Mouse (Mus musculus) MEL (cell line): Measurements from ENCODE around the gene Chrd. TPM values are rescaled to one million over a fixed set of nuclear protein-coding genes. Genes with fewer than 3 reads are reported as not detected.

ENCODE experiments used
- DNase-seq: peaks from one replicate; pipeline ENCODE4 v3.0.0; 2011; ENCODE audit warnings: low read depth, low spot score
- H3K27ac ChIP-seq: 2 replicates; pipeline ENCODE4 v1.5.1; 2012; ENCODE audit warnings: low read depth, mild to moderate bottlenecking, control low read depth, low read length, moderate library complexity; ENCODE audit not compliant: control insufficient read depth
- H3K27me3 ChIP-seq, 2 experiments: fragments of 150-350 bp in 1 of 2; sonication (generic) in 1 of 2; 2 replicates each; pipeline ENCODE4 v1.6.1; 2012; ENCODE audit warnings: low read length in 2 of 2, mild to moderate bottlenecking in 2 of 2, improper control_type of control experiment in 1 of 2, moderate library complexity in 1 of 2; ENCODE audit not compliant: insufficient read depth in 2 of 2, control insufficient read depth in 1 of 2
- H3K36me3 ChIP-seq, 2 experiments: 2 replicates each; pipeline ENCODE4 v1.6.1; 2012 to 2014; ENCODE audit warnings: low read length in 2 of 2, improper control_type of control experiment in 1 of 2, inconsistent platforms in 1 of 2, mild to moderate bottlenecking in 1 of 2; ENCODE audit not compliant: insufficient read depth in 2 of 2, control insufficient read depth in 1 of 2
- H3K4me1 ChIP-seq, 2 experiments: fragments of 150-350 bp in 1 of 2; sonication (generic) in 1 of 2; 2 replicates each; pipeline ENCODE4 v1.6.1; 2012; ENCODE audit warnings: low read length in 2 of 2, improper control_type of control experiment in 1 of 2, mild to moderate bottlenecking in 1 of 2; ENCODE audit not compliant: insufficient read depth in 2 of 2, control insufficient read depth in 1 of 2
- H3K4me3 ChIP-seq, 2 experiments: fragments of 150-350 bp in 1 of 2; sonication (generic) in 1 of 2; 2 replicates each; pipeline ENCODE4 v1.5.1; 2012; ENCODE audit warnings: low read depth in 2 of 2, low read length in 2 of 2, mild to moderate bottlenecking in 2 of 2, moderate library complexity in 2 of 2, control low read depth in 1 of 2, improper control_type of control experiment in 1 of 2; ENCODE audit not compliant: control insufficient read depth in 1 of 2, insufficient read depth in 1 of 2
- H3K79me2 ChIP-seq: 2 replicates; pipeline ENCODE4 v1.6.1; 2012; ENCODE audit warnings: mild to moderate bottlenecking, low read length, moderate library complexity; ENCODE audit not compliant: control insufficient read depth, poor library complexity, insufficient read depth
- H3K9ac ChIP-seq: 2 replicates; pipeline ENCODE4 v1.6.1; 2012; ENCODE audit warnings: low read depth, mild to moderate bottlenecking, control low read depth, low read length, moderate library complexity; ENCODE audit not compliant: control insufficient read depth, poor library complexity, severe bottlenecking
- H3K9me3 ChIP-seq: fragments of 150-350 bp; sonication (generic); replicated peaks from 2 replicates; pipeline ENCODE4 v1.6.1; 2012; ENCODE audit warnings: mild to moderate bottlenecking, low read length, improper control_type of control experiment, moderate library complexity; ENCODE audit not compliant: insufficient read depth
- BHLHE40 ChIP-seq: IDR thresholded peaks from 2 replicates; pipeline ENCODE4 v1.6.1; 2012; ENCODE audit warnings: low read depth, mild to moderate bottlenecking, inconsistent platforms, low read length, improper control_type of control experiment, borderline replicate concordance
- CHD1 ChIP-seq: IDR thresholded peaks from 2 replicates; pipeline ENCODE4 v1.6.1; 2012; ENCODE audit warnings: low read depth, mild to moderate bottlenecking, inconsistent platforms, low read length, improper control_type of control experiment
- CHD2 ChIP-seq: IDR thresholded peaks from 2 replicates; pipeline ENCODE4 v1.6.1; 2011; ENCODE audit warnings: low read length, improper control_type of control experiment
- CTCF ChIP-seq, 3 experiments: IDR thresholded peaks in 2 of 3; conservative IDR thresholded peaks in 1 of 3; 2 replicates each; pipeline ENCODE4 v1.5.1; 2011 to 2012; ENCODE audit warnings: low read length in 3 of 3, low read depth in 2 of 3, mild to moderate bottlenecking in 2 of 3, improper control_type of control experiment in 1 of 3, inconsistent platforms in 1 of 3, mixed read lengths in 1 of 3, moderate library complexity in 1 of 3; ENCODE audit not compliant: control insufficient read depth in 1 of 3, insufficient read depth in 1 of 3, poor library complexity in 1 of 3, severe bottlenecking in 1 of 3
- ETS1 ChIP-seq: IDR thresholded peaks from 2 replicates; pipeline ENCODE4 v1.6.1; 2012; ENCODE audit warnings: low read depth, mild to moderate bottlenecking, inconsistent platforms, low read length, improper control_type of control experiment, moderate library complexity
- GATA1 ChIP-seq: IDR thresholded peaks from 2 replicates; pipeline ENCODE4 v1.6.1; 2011; ENCODE audit warnings: low read depth, low read length, improper control_type of control experiment
- HCFC1 ChIP-seq: IDR thresholded peaks from 2 replicates; pipeline ENCODE4 v1.6.1; 2012; ENCODE audit warnings: low read depth, mild to moderate bottlenecking, inconsistent platforms, low read length, improper control_type of control experiment, moderate library complexity
- MAX ChIP-seq: IDR thresholded peaks from 2 replicates; pipeline ENCODE4 v1.6.1; 2011; ENCODE audit warnings: low read length, improper control_type of control experiment
- MEF2A ChIP-seq: IDR thresholded peaks from 2 replicates; pipeline ENCODE4 v1.6.1; 2014; ENCODE audit warnings: low read depth, mild to moderate bottlenecking, inconsistent platforms, low read length, improper control_type of control experiment; ENCODE audit not compliant: poor library complexity, insufficient replicate concordance, severe bottlenecking; ENCODE audit errors: extremely low read depth
- MXI1 ChIP-seq: IDR thresholded peaks from 2 replicates; pipeline ENCODE4 v1.6.1; 2011; ENCODE audit warnings: mild to moderate bottlenecking, low read depth, low read length, improper control_type of control experiment
- MYB ChIP-seq: IDR thresholded peaks from 2 replicates; pipeline ENCODE4 v1.6.1; 2011; ENCODE audit warnings: mild to moderate bottlenecking, low read depth, low read length, improper control_type of control experiment
- MYC ChIP-seq: IDR thresholded peaks from 2 replicates; pipeline ENCODE4 v1.6.1; 2011; ENCODE audit warnings: low read depth, mild to moderate bottlenecking, low read length, improper control_type of control experiment, moderate library complexity
- NELFE ChIP-seq: IDR thresholded peaks from 2 replicates; pipeline ENCODE4 v1.6.1; 2011; ENCODE audit warnings: low read depth, low read length, improper control_type of control experiment
- NRF1 ChIP-seq: IDR thresholded peaks from 2 replicates; pipeline ENCODE4 v1.6.1; 2014; ENCODE audit warnings: low read depth, mild to moderate bottlenecking, inconsistent platforms, low read length, improper control_type of control experiment, moderate library complexity; ENCODE audit not compliant: poor library complexity, insufficient read depth, severe bottlenecking
- POLR2A ChIP-seq, 2 experiments: IDR thresholded peaks; 2 replicates each; pipeline ENCODE4 v1.6.1; 2011 to 2012; ENCODE audit warnings: low read length in 2 of 2, mild to moderate bottlenecking in 2 of 2, control low read depth in 1 of 2, improper control_type of control experiment in 1 of 2, low read depth in 1 of 2, moderate library complexity in 1 of 2; ENCODE audit not compliant: control insufficient read depth in 1 of 2, insufficient read depth in 1 of 2, poor library complexity in 1 of 2
- RAD21 ChIP-seq: IDR thresholded peaks from 2 replicates; pipeline ENCODE4 v1.6.1; 2011; ENCODE audit warnings: mild to moderate bottlenecking, low read depth, low read length, improper control_type of control experiment
- RCOR1 ChIP-seq: IDR thresholded peaks from 2 replicates; pipeline ENCODE4 v1.6.1; 2012; ENCODE audit warnings: low read depth, mild to moderate bottlenecking, inconsistent platforms, low read length, improper control_type of control experiment
- SMC3 ChIP-seq: IDR thresholded peaks from 2 replicates; pipeline ENCODE4 v1.6.1; 2011; ENCODE audit warnings: low read depth, low read length, improper control_type of control experiment
- UBTF ChIP-seq: IDR thresholded peaks from 2 replicates; pipeline ENCODE4 v1.6.1; 2012; ENCODE audit warnings: low read depth, mild to moderate bottlenecking, inconsistent platforms, low read length, improper control_type of control experiment, moderate library complexity, borderline replicate concordance; ENCODE audit not compliant: insufficient read depth
- USF1 ChIP-seq: IDR thresholded peaks from 2 replicates; pipeline ENCODE4 v1.6.1; 2014; ENCODE audit warnings: low read depth, mild to moderate bottlenecking, inconsistent platforms, low read length, improper control_type of control experiment, moderate library complexity
- USF2 ChIP-seq, 2 experiments: IDR thresholded peaks; 2 replicates each; pipeline ENCODE4 v1.6.1; 2011 to 2012; ENCODE audit warnings: improper control_type of control experiment in 2 of 2, low read length in 2 of 2, borderline replicate concordance in 1 of 2, inconsistent platforms in 1 of 2, low read depth in 1 of 2, mild to moderate bottlenecking in 1 of 2; ENCODE audit not compliant: insufficient read depth in 1 of 2
- ZC3H11A ChIP-seq: IDR thresholded peaks from 2 replicates; pipeline ENCODE4 v1.6.1; 2012; ENCODE audit warnings: low read depth, mild to moderate bottlenecking, inconsistent platforms, low read length, improper control_type of control experiment
- ZKSCAN1 ChIP-seq: IDR thresholded peaks from 2 replicates; pipeline ENCODE4 v1.6.1; 2012; ENCODE audit warnings: low read depth, mild to moderate bottlenecking, inconsistent platforms, low read length, improper control_type of control experiment, moderate library complexity
- ZMIZ1 ChIP-seq: IDR thresholded peaks from 2 replicates; pipeline ENCODE4 v1.6.1; 2012; ENCODE audit warnings: low read depth, mild to moderate bottlenecking, inconsistent platforms, low read length, improper control_type of control experiment, moderate library complexity
- ZNF384 ChIP-seq: IDR thresholded peaks from 2 replicates; pipeline ENCODE4 v1.6.1; 2012; ENCODE audit warnings: low read depth, mild to moderate bottlenecking, inconsistent platforms, low read length, improper control_type of control experiment
- polyA plus RNA-seq, 2 experiments: library from polyadenylated mRNA; stranded (reverse) in 1 of 2; unstranded in 1 of 2; fragments of >175 nt in 1 of 2; fragments of >200 nt in 1 of 2; gene quantifications; 2 replicates each; pipeline versions ENCODE4 v1.2.1 to v1.2.4; 2012; ENCODE audit warnings: low replicate concordance in 2 of 2, low read depth in 1 of 2; ENCODE audit not compliant: insufficient read length in 2 of 2, insufficient read depth in 1 of 2, missing spikeins in 1 of 2
- total RNA-seq: library from RNA; depleted of rRNA; stranded (reverse); fragments of 300-350 nt; gene quantifications from 2 replicates; pipeline ENCODE4 v1.2.3, GENCODE M21; 2012

Chrd gene
- total and polyA plus RNA-seq, 3 experiments, result not detected

DNA sequence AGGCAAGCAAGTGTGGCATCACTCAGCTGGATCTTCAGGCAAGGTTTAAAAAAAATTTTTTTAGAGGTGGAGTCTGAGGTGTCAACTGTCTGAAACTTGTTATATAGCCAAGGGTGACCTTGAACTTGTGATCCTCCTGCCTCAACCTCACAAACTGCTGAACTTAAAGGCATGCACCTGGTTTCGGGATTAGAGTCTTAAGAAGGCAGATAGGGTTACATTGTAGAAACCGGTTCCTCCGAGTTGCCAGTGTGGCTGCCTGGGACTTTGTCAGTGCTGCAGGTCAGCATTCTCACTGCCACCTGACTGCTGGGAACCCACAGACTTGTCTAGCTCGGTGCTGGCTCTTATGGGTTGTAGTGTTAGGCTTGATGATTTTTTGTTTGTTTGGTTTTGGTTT lies 9.7 kb upstream of the Chrd start:
- Histone ChIP-seq H3K4me3 (no peak overlapping the region), H3K4me1 (no peaks in the 10 kb centered on the region), H3K9ac (no peak overlapping the region), H3K36me3 (peaks cover 0 to 4% of the 10 kb centered on the region in 2 experiments; a peak in 3 of 4 replicates), H3K27me3 (no peaks in the 10 kb centered on the region), H3K79me2 (peaks cover 4% of the 10 kb centered on the region), H3K27ac (no peak overlapping the region), H3K9me3 (no peaks in the 10 kb centered on the region)
- TF ChIP-seq USF1 (no peak), CHD1 (no peak), MYB (no peak), POLR2A (IDR thresholded peaks at IDR 0.05; ENCODE audit: control insufficient read depth in 1 of 2, insufficient read depth in 1 of 2, low read depth in 1 of 2, low read length in 2 of 2, poor library complexity in 1 of 2) (no peak), MEF2A (no peak), RCOR1 (no peak), RAD21 (no peak), SMC3 (no peak), MXI1 (no peak), ZKSCAN1 (no peak), ZNF384 (no peak), USF2 (IDR thresholded peaks at IDR 0.05; ENCODE audit: borderline replicate concordance in 1 of 2, insufficient read depth in 1 of 2, low read depth in 1 of 2, low read length in 2 of 2) (no peak), GATA1 (no peak), BHLHE40 (no peak), ZC3H11A (no peak), NELFE (no peak)
- DNase-seq, result no peak

DNA sequence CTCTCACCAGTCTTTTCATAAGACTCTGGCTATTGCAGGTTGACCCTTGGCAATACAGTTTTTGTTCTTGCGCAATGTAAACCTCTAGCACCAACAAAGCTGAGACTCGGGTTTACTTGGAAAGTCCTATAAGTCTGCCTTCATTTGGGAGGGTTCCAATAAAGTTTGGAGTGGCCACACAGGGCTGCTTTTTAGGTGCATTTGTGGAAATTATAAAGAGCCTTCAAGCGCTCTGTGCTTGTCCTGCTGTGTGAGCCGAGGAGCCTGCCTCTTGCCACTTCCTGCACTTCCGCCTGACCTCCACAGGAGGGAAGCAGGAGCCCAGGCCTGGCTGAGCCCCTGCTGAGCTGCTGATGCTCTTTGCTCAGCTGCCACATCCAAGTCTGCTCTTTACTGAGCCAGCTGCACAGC lies 8.6 kb upstream of the Chrd start:
- Histone ChIP-seq H3K9me3 (no peaks in the 10 kb centered on the region), H3K27me3 (no peaks in the 10 kb centered on the region), H3K4me1 (no peaks in the 10 kb centered on the region), H3K9ac (no peak overlapping the region), H3K36me3 (no peaks in the 10 kb centered on the region; a peak in 1 of 4 replicates), H3K79me2 (no peaks in the 10 kb centered on the region), H3K4me3 (no peak overlapping the region), H3K27ac (no peak overlapping the region)
- DNase-seq, result peak; percentile 50
- no peak for TF ChIP-seq ETS1
- TF ChIP-seq CHD2, result no peak
- TF ChIP-seq ZMIZ1, result no peak
- no peak for TF ChIP-seq UBTF
- TF ChIP-seq HCFC1, result no peak
- no peak for TF ChIP-seq MYC
- TF ChIP-seq RCOR1, result no peak
- no peak for TF ChIP-seq NRF1
- TF ChIP-seq CHD1, result no peak
- TF ChIP-seq CTCF (IDR thresholded peaks at IDR 0.05 in 2 of 3, conservative IDR thresholded peaks at IDR 0.05 in 1 of 3; ENCODE audit: control insufficient read depth in 1 of 3, insufficient read depth in 1 of 3, low read depth in 2 of 3, low read length in 3 of 3, poor library complexity in 1 of 3, severe bottlenecking in 1 of 3), result peak in 2 of 3 experiments; percentile 58; a peak in 5 of 6 replicates
- TF ChIP-seq SMC3, result peak; percentile 55
- TF ChIP-seq RAD21, result peak; percentile 55
- TF ChIP-seq MAX, result no peak
